Mouse (Mus musculus) stomach, postnatal 0 days (tissue): Measurements from ENCODE around the gene Tgfbi. TPM values are rescaled to one million over a fixed set of nuclear protein-coding genes. Genes with fewer than 3 reads are reported as not detected.
A peak's percentile ranks its signal among the peaks of the same experiment; 100 is the strongest.

ENCODE experiments used
- ATAC-seq: fragments of 200-750 bp; cut with Nextera tagmentation; 2 replicates; pipeline ENCODE4 v1.8.0; 2017; ENCODE audit not compliant: low FRiP score, low TSS enrichment
- DNase-seq: peaks from one replicate; pipeline ENCODE4 v3.0.0-alpha.2; 2016; ENCODE audit warnings: low spot score
- H3K27ac ChIP-seq: fragments of 300-500 bp; sonication (generic); replicated peaks from 2 replicates; pipeline ENCODE4 v1.5.1; 2014; ENCODE audit warnings: mild to moderate bottlenecking, control low read depth
- H3K27me3 ChIP-seq: fragments of 300-500 bp; sonication (generic); 2 replicates; pipeline ENCODE4 v1.6.1; 2014; ENCODE audit warnings: low read length; ENCODE audit not compliant: control insufficient read depth, insufficient read depth
- H3K36me3 ChIP-seq: fragments of 300-500 bp; sonication (generic); 2 replicates; pipeline ENCODE4 v1.6.1; 2014; ENCODE audit warnings: low read length, mixed read lengths; ENCODE audit not compliant: control insufficient read depth, insufficient read depth
- H3K4me1 ChIP-seq: fragments of 300-500 bp; sonication (generic); replicated peaks from 2 replicates; pipeline ENCODE4 v1.6.1; 2014; ENCODE audit warnings: antibody characterized with exemption; ENCODE audit not compliant: control insufficient read depth, insufficient read depth
- H3K4me2 ChIP-seq: fragments of 300-500 bp; sonication (generic); replicated peaks from 2 replicates; pipeline ENCODE4 v1.6.1; 2014; ENCODE audit warnings: low read depth, mild to moderate bottlenecking, control low read depth, moderate library complexity
- H3K4me3 ChIP-seq: fragments of 300-500 bp; sonication (generic); 2 replicates; pipeline ENCODE4 v1.5.1; 2014; ENCODE audit warnings: low read depth, low read length, control low read depth
- H3K9ac ChIP-seq: fragments of 300-500 bp; sonication (generic); 2 replicates; pipeline ENCODE4 v1.6.1; 2014; ENCODE audit warnings: mild to moderate bottlenecking, low read length, control low read depth, mixed read lengths
- H3K9me3 ChIP-seq: fragments of 300-500 bp; sonication (generic); 2 replicates; pipeline ENCODE4 v1.6.1; 2016; ENCODE audit warnings: low read length; ENCODE audit not compliant: control insufficient read depth
- CTCF ChIP-seq: IDR thresholded peaks from 2 replicates; pipeline ENCODE4 v1.5.1; 2016; ENCODE audit warnings: antibody characterized with exemption, low read depth, mild to moderate bottlenecking, moderate library complexity
- EP300 ChIP-seq: optimal IDR thresholded peaks from 2 replicates; pipeline ENCODE3; 2016; ENCODE audit warnings: antibody characterized with exemption
- WGBS: fragments of 180-500 bp; shearing (Covaris S2); extraction: QIAGEN DNeasy Blood & Tissue Kit; methylation state at CpG from one replicate; pipeline ENCODE4 v1.1.7; 2014; 5-methylcytosine and 5-hydroxymethylcytosine counted together
- polyA plus RNA-seq: library from polyadenylated mRNA; unstranded; fragments of >200 nt; fragmentation: Nextera tagmentation; extraction: Ambion mirVana; gene quantifications from 2 replicates; pipeline ENCODE4 v1.2.1, GENCODE M21; 2015

Gene Tgfbi
- polyA plus RNA-seq, 1 experiment from 2014 or later, result 149 TPM

DNA sequence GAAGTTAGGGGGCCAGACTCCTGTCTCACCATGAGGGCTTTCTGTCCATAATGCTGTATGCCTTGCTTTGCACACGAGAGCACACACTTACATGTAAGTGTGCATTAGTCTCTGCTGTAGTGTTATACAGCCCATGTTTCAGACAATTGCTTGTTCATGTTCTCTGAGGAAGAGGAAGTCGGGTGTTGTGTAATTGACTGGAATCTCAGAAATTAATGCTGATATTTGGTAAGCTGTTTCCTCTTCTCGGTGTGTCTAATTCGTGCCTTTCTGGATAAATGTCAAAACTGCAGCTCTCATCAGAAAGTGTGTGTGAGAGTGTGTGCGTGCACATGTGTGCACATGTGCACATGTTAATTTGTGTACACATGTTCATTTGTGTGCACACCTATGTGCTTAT, 16.1 kb upstream of the Tgfbi start:
- Histone ChIP-seq H3K4me1 (peaks cover 7% of the 10 kb centered on the region), H3K27ac (no peak overlapping the region), H3K9me3 (no peaks in the 10 kb centered on the region), H3K36me3 (no peaks in the 10 kb centered on the region), H3K4me3 (no peak overlapping the region), H3K4me2 (no peak overlapping the region), H3K9ac (no peak overlapping the region), H3K27me3 (no peaks in the 10 kb centered on the region)
- DNase-seq (no peak), ATAC-seq (no peak)
- TF ChIP-seq CTCF, result no peak
- TF ChIP-seq EP300, result no peak
- WGBS, result 74% methylated on average over 5 of the region's 5 CpGs

DNA sequence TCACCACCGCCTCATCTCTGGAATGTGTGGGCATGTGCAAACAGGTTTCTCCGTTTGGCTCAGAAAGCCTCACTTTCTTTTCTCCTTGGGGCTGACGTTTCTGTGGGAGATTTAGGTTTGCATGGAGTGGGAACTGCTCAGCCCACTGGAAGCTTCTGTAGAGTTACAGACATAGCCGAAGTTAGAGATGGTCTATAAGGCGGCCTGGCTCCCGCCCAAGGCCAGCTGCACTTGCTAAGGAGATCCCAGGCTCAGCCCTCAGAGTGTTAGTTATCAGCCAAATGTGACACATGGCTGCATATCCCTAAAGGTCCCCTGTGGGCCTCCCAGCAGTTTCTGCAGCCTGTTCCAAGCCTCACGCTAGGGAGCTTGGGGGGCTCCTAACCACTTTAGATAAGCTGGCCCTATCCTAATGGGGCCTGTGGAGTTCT, 15.3 kb upstream of the Tgfbi start:
- H3K27ac ChIP-seq, result no peak overlapping the region
- ATAC-seq (no peak), DNase-seq (no peak)
- no peak overlapping the region for H3K4me2 ChIP-seq
- peaks cover 7% of the 10 kb centered on the region for H3K4me1 ChIP-seq
- no peak overlapping the region for H3K4me3 ChIP-seq
- WGBS, result 39% methylated on average over 7 of the region's 7 CpGs
- TF ChIP-seq CTCF, result no peak
- no peak for TF ChIP-seq EP300
- H3K27me3 ChIP-seq, result no peaks in the 10 kb centered on the region
- H3K9ac ChIP-seq, result no peak overlapping the region
- H3K36me3 ChIP-seq, result no peaks in the 10 kb centered on the region
- no peaks in the 10 kb centered on the region for H3K9me3 ChIP-seq

DNA sequence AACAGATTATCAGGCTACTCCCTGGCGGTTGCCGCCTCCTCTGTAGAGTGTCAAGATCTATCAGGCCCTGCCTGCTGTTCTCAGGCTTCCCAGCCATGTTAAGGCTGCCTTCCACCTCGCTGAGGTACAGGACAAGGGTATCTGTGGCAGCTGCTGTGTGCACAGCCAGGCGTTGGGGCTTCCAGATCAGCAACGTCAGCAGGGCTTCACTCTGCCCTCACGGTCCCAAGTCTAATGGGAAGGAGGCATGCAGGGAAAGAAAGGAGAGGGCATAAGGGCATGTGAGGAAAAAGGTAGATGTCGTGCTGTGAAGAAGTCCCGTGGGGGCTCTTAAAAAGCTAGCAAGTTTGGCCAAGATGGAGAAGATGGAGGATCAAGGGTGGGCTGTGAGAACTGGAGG, 14.1 kb upstream of the Tgfbi start:
- Histone ChIP-seq H3K4me1 (peaks cover 7% of the 10 kb centered on the region; the same call in 1 of the 2 replicates), H3K27ac (no peak overlapping the region), H3K9ac (no peak overlapping the region), H3K4me3 (no peak overlapping the region), H3K9me3 (no peaks in the 10 kb centered on the region), H3K27me3 (no peaks in the 10 kb centered on the region), H3K4me2 (no peak overlapping the region), H3K36me3 (no peaks in the 10 kb centered on the region)
- DNase-seq (no peak), ATAC-seq (no peak; the same call in 1 of the 2 replicates)
- no peak for TF ChIP-seq EP300
- no peak for TF ChIP-seq CTCF
- 79% methylated on average over 8 of the region's 8 CpGs for WGBS

DNA sequence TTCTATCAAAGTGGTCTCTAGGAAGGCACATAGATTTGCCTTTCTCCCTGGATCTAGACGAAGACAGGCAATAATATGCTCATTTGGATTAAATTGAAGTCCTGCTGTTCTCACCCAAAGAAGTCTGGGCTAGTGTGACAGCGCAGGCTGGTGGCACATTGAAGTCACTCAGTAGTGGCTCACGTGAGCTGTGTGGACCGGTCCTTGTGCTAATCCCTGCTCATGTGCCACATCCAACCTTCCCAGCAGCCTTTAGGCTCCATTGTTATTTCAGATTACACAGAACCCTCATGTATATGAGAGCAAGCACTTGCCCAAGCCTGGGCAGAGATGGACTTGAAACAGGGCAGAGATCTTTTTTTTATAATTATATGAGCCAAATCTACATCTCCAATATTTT, 12.0 kb upstream of the Tgfbi start:
- Histone ChIP-seq H3K4me2 (no peak overlapping the region), H3K9ac (no peak overlapping the region), H3K36me3 (no peaks in the 10 kb centered on the region), H3K4me3 (no peak overlapping the region), H3K4me1 (peaks cover 14% of the 10 kb centered on the region), H3K27ac (peak overlapping the region; percentile 42), H3K27me3 (no peaks in the 10 kb centered on the region), H3K9me3 (no peaks in the 10 kb centered on the region)
- TF ChIP-seq EP300, result no peak
- no peak for TF ChIP-seq CTCF
- ATAC-seq (no peak), DNase-seq (no peak)
- 63% methylated on average over 4 of the region's 4 CpGs for WGBS

DNA sequence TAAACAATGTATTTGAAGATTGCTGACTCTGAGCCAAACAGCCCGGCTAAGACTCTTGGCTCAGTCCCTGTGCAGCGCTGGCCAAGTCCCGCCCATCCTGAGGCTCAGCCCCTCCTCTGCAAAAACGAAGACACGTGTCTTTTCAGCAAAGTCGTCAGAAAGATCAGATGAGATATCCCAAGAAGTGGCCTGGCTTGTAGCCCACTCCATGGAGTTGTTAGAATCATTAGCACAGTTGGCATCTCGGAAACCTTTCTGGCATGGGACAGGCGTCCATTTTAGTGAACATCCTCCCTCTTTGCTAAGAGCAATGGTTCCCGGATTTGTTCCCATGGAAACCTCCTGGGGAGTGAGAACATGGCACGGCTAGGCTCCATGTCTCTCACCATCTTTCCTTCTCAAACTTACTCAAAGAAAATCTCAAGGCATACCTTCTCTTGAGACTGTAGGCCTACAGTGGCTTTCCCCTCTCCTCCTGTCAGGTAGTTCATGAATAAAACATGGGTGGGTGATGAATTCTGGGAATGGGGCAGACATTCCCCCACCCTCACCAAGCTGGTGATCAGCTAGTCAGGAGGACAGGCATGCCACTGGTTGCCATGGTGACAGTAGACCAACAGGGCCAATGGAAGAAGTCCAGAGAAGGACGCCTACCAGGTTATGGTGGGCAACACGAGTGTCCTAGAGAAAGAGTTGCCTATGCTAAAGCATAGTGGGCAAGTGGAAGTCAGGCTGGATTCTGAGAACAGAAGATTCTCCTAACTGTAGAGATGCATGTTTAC, 11.3 kb upstream of the Tgfbi start:
- DNase-seq, result peak; percentile 49
- Histone ChIP-seq H3K4me3 (no peak overlapping the region), H3K9me3 (no peaks in the 10 kb centered on the region), H3K27ac (no peak overlapping the region), H3K27me3 (no peaks in the 10 kb centered on the region), H3K36me3 (no peaks in the 10 kb centered on the region), H3K4me2 (no peak overlapping the region), H3K9ac (no peak overlapping the region), H3K4me1 (peaks cover 14% of the 10 kb centered on the region)
- TF ChIP-seq CTCF, result no peak
- no peak for TF ChIP-seq EP300
- peak; percentile 47; the same call in 1 of the 2 replicates for ATAC-seq
- WGBS, result 23% methylated on average over 12 of the region's 12 CpGs

DNA sequence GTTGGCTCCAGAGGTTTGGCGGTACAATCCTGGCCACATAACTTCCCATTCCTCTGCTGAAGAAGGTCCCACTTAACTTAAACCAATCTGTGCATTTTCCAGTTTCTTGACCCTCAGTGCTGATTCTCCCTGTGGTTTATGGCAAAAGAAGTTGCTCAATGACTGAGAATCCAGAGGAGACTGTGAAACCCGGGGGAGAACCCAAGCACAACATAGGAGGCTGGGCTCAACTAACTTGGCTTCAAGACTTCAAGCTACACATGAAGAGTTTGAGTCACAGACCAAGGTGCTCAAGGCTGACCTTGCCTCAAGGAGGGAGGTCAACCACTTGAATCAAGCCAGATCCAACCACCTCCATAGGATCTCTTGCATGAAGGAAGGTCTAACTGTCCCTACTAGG, 9.8 kb upstream of the Tgfbi start:
- peak overlapping the region; percentile 76 for H3K27ac ChIP-seq
- no peak overlapping the region for H3K9ac ChIP-seq
- ATAC-seq (no peak), DNase-seq (no peak)
- WGBS, result 84% methylated on average over 2 of the region's 2 CpGs
- H3K4me1 ChIP-seq, result peaks cover 10% of the 10 kb centered on the region
- TF ChIP-seq CTCF (no peak), EP300 (no peak)
- no peaks in the 10 kb centered on the region for H3K36me3 ChIP-seq
- H3K27me3 ChIP-seq, result no peaks in the 10 kb centered on the region
- H3K4me3 ChIP-seq, result no peak overlapping the region
- no peaks in the 10 kb centered on the region for H3K9me3 ChIP-seq
- H3K4me2 ChIP-seq, result no peak overlapping the region
